Mouse (Mus musculus) E14TG2a.4 (cell line): Measurements from ENCODE around the gene 1700028P14Rik.

Experiments used
- H3K27me3 ChIP-seq: 2 replicates; pipeline ENCODE4 v1.6.1; 2014; ENCODE audit warnings: low read length, control low read depth; ENCODE audit not compliant: insufficient read depth
- H3K36me3 ChIP-seq: 2 replicates; pipeline ENCODE4 v1.6.1; 2014; ENCODE audit warnings: low read length, control low read depth; ENCODE audit not compliant: insufficient read depth
- H3K4me1 ChIP-seq: replicated peaks from 2 replicates; pipeline ENCODE4 v1.6.1; 2014; ENCODE audit warnings: low read depth, low read length, control low read depth
- H3K4me3 ChIP-seq: replicated peaks from 2 replicates; pipeline ENCODE4 v1.5.1; 2014; ENCODE audit warnings: mild to moderate bottlenecking, low read length
- H3K9me3 ChIP-seq: 2 replicates; pipeline ENCODE4 v1.6.1; 2014; ENCODE audit warnings: low read length, control low read depth
- CTCF ChIP-seq: conservative IDR thresholded peaks from 2 replicates; pipeline ENCODE4 v1.5.1; 2014; ENCODE audit warnings: low read length
- NANOG ChIP-seq: IDR thresholded peaks from 2 replicates; pipeline ENCODE4 v1.6.1; 2014; ENCODE audit warnings: borderline replicate concordance, low read length, mixed read lengths
- POU5F1 ChIP-seq: IDR thresholded peaks from 2 replicates; pipeline ENCODE4 v1.6.1; 2014; ENCODE audit warnings: low read length, borderline replicate concordance

The 1700028P14Rik gene

GRCm38 (mm10) chr19:23531899-23532298 lies 120.7 kb downstream of the 1700028P14Rik start:
- Histone ChIP-seq H3K36me3 (no peaks in the 10 kb centered on the region), H3K4me3 (no peak overlapping the region), H3K9me3 (no peaks in the 10 kb centered on the region), H3K27me3 (no peaks in the 10 kb centered on the region), H3K4me1 (no peaks in the 10 kb centered on the region)
- TF ChIP-seq POU5F1 (no peak), NANOG (no peak), CTCF (no peak)

- Histone ChIP-seq H3K27me3 (no peaks in the 10 kb centered on the region), H3K36me3 (no peaks in the 10 kb centered on the region), H3K4me1 (no peaks in the 10 kb centered on the region), H3K9me3 (no peaks in the 10 kb centered on the region), H3K4me3 (no peak overlapping the region)
- TF ChIP-seq NANOG = no peak
- TF ChIP-seq CTCF = peak; percentile 96
Measured at GRCm38 (mm10) chr19:23523711-23524110, 128.9 kb downstream of the 1700028P14Rik start.

- Histone ChIP-seq H3K9me3 (no peaks in the 10 kb centered on the region), H3K36me3 (no peaks in the 10 kb centered on the region), H3K4me1 (no peaks in the 10 kb centered on the region), H3K4me3 (no peak overlapping the region), H3K27me3 (no peaks in the 10 kb centered on the region)
- no peak for TF ChIP-seq POU5F1
- TF ChIP-seq NANOG = no peak
- TF ChIP-seq CTCF = no peak
Measured at GRCm38 (mm10) chr19:23521831-23522230, 130.8 kb downstream of the 1700028P14Rik start.

- H3K27me3 ChIP-seq = no peaks in the 10 kb centered on the region
- H3K9me3 ChIP-seq = no peaks in the 10 kb centered on the region
- H3K4me1 ChIP-seq = no peaks in the 10 kb centered on the region
- no peak for TF ChIP-seq POU5F1
- TF ChIP-seq CTCF = no peak
- no peak for TF ChIP-seq NANOG
- H3K36me3 ChIP-seq = no peaks in the 10 kb centered on the region
- H3K4me3 ChIP-seq = no peak overlapping the region
Measured at GRCm38 (mm10) chr19:23521071-23521470, 131.5 kb downstream of the 1700028P14Rik start.

GRCm38 (mm10) chr19:23520629-23521028 lies 132.0 kb downstream of the 1700028P14Rik start:
- H3K27me3 ChIP-seq = no peaks in the 10 kb centered on the region
- no peaks in the 10 kb centered on the region for H3K4me1 ChIP-seq
- H3K4me3 ChIP-seq = no peak overlapping the region
- H3K9me3 ChIP-seq = no peaks in the 10 kb centered on the region
- TF ChIP-seq CTCF = no peak
- TF ChIP-seq NANOG = no peak
- TF ChIP-seq POU5F1 = no peak
- H3K36me3 ChIP-seq = no peaks in the 10 kb centered on the region

GRCm38 (mm10) chr19:23518477-23518876 lies 134.1 kb downstream of the 1700028P14Rik start:
- no peaks in the 10 kb centered on the region for H3K9me3 ChIP-seq
- no peaks in the 10 kb centered on the region for H3K4me1 ChIP-seq
- no peak for TF ChIP-seq POU5F1
- TF ChIP-seq CTCF = no peak
- no peak for TF ChIP-seq NANOG
- no peak overlapping the region for H3K4me3 ChIP-seq
- no peaks in the 10 kb centered on the region for H3K27me3 ChIP-seq
- no peaks in the 10 kb centered on the region for H3K36me3 ChIP-seq

GRCm38 (mm10) chr19:23511303-23511702 lies 141.3 kb downstream of the 1700028P14Rik start:
- H3K9me3 ChIP-seq = peaks cover 6% of the 10 kb centered on the region; the same call in 1 of the 2 replicates
- 0 out of 2 replicates have a peak, but pooled peaks cover 5% of the 10 kb centered on the region for H3K27me3 ChIP-seq
- TF ChIP-seq CTCF (peak; percentile 55), POU5F1 (no peak)
- H3K4me3 ChIP-seq = no peak overlapping the region
- H3K36me3 ChIP-seq = no peaks in the 10 kb centered on the region
- peaks cover 14% of the 10 kb centered on the region for H3K4me1 ChIP-seq
